Mouse (Mus musculus) c-Kit-negative CD71-positive TER-119-positive erythroid progenitor cells, embryonic 14.5 days (primary cell): ENCODE measurements around the gene Nrsn1.
"Not testable (repeated sequence)": the region's sequence is repeated elsewhere in the genome, so short reads cannot be mapped to it uniquely, and the experiment has no call there.

Source experiments
- DNase-seq: peaks from one replicate; pipeline ENCODE4 v3.0.0-alpha.2; 2013; ENCODE audit warnings: low read depth, low spot score

Gene Nrsn1

GRCm38 (mm10) chr13:25270402-25270801, at the start of gene Nrsn1:
Nrsn1 (minus strand) TSS chr13:25270502.
- not testable (repeated sequence) for DNase-seq

- DNase-seq = no peak
Observed at GRCm38 (mm10) chr13:25312059-25312458, 41.8 kb upstream of the Nrsn1 start.

GRCm38 (mm10) chr13:25310068-25310467, 39.8 kb upstream of the Nrsn1 start:
- no peak for DNase-seq

- DNase-seq = no peak
Observed at GRCm38 (mm10) chr13:25288736-25289135, 18.4 kb upstream of the Nrsn1 start.

GRCm38 (mm10) chr13:25274934-25275565, 4.7 kb upstream of the Nrsn1 start:
- no peak for DNase-seq

DNA sequence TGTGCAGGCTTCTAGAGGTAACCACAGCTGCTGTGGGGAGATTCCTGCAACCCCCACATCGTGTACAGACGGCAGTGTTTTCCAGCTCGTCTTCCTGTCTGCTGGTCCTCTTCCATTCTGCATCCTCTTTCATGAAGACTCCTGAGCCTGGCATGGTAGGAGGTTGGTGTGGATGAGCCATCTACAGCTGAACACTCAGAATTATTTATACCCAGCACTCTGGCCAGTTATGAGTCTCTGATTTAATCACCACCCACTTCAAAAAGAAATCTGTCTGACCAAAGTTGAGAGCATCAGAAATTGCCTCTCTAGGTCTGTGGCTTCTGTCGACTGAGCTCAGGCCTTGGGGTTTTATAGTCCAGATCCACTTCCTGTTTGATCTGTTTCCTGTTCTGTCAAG, 1.9 kb upstream of the Nrsn1 start:
- DNase-seq = no peak

GRCm38 (mm10) chr13:25269569-25270268, 583 bp downstream of the Nrsn1 start:
- DNase-seq = no peak

DNA sequence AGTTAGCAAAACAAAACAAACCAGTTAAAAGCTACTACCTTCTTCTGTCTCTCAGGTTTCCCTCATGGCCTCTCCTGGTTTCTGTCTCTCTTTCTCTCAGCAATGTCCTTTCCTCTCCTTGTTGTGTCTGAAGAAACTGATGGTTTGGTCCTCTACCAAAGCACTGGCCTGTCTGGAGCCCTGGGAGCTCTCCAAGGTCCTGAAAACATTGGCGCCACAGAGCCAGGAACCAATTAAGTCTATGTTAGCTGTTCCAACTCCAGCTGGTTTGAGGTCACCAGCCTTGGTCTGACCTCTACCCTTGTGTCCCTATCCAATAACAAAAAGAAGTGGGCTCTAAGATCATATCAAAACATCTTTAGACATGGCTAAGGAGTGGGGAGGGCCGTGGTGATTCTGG, 1.3 kb downstream of the Nrsn1 start:
- DNase-seq = no peak

- DNase-seq = no peak
Observed at GRCm38 (mm10) chr13:25262748-25263147, 7.6 kb downstream of the Nrsn1 start.

GRCm38 (mm10) chr13:25257608-25258007, 12.7 kb downstream of the Nrsn1 start:
- DNase-seq = no peak

DNA sequence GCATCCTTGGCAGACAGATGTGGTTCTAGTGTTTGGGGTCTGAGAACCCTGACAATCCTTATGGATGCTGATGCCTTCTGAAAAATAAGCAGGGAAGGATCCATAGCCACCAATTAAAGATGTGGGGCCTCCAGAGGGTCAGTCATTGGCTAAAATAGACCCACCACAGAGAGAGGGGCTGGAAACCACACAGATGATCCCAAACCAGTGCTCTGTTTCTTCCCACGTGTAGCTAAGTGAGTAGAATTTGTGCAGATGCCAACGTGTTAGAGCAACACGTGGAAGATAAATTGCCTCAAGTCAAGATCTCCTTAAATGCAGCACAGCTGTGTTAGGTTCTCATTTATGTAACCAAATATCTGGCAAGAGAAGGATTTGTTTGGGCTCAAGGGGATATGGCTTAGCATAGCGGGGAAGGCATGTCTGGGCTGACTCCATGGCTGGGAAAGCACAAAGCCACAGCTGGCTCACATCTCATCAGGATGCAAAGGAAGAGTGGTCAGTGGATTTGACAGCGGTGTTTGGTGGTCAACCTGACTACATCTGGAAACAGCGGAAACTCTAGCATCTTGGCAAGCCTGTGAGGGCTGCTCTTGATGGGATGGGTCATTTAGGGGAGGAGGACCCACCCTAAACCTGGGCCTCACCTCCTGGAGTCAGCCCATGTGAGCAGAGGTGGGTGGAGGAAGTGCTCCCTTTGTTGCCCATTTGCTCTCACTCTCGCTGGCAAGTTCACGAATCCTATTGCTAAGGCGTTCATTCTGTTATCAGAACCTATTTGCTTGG, 15.6 kb downstream of the Nrsn1 start:
- no peak for DNase-seq

GRCm38 (mm10) chr13:25251893-25252292, 18.4 kb downstream of the Nrsn1 start:
- no peak for DNase-seq

DNA sequence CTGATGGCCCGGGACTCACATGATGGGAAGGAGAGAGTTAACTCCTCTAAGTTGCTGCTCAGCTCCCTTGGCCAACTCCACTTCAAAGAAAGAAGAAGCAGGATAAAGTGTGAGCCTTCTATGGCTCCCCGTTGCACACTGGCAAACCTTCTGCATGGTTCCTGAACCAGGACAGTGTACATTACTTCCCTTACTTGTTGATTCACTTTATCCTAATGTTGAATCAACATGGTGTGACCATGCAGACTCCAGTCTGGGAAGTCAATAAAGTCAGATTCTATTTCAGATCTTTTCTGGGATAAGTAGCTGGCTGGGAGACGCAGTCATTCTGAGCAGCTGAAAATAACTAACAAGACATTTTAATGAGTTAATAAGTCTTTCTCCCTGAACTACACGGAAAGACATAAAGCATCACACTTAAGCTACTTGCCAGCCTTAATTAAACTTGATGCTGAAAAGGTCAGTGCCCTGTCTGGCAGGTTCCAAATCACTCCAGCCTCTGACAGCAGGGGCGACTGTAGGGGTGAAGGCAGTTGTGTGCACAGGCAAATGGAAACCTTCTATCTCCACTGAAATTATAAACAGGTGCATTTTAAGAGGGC, 50.0 kb downstream of the Nrsn1 start:
- no peak for DNase-seq

- no peak for DNase-seq
Observed at GRCm38 (mm10) chr13:25218394-25218793, 51.9 kb downstream of the Nrsn1 start.

DNA sequence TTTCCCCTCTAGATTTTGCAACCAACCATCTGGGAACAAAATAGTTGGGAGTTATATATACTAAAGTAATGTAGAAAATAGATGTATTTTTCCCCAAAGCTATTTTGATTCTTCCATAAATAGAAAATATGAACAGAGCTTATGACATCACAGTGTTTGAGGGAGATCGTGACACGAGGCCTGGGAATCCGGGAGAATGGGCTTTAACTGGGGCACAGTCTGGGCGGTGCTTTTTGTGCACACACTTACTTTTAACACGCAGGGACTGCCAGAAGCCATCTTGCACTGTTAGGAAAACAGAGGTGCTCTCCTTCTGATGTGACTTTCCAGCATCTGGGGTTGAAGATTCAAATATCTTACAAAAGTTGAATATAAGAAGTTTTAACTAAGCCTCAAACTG, 63.4 kb downstream of the Nrsn1 start:
- DNase-seq = no peak
